ENCODE assay signal across 10 mouse cellular contexts in the genomic region with DNA sequence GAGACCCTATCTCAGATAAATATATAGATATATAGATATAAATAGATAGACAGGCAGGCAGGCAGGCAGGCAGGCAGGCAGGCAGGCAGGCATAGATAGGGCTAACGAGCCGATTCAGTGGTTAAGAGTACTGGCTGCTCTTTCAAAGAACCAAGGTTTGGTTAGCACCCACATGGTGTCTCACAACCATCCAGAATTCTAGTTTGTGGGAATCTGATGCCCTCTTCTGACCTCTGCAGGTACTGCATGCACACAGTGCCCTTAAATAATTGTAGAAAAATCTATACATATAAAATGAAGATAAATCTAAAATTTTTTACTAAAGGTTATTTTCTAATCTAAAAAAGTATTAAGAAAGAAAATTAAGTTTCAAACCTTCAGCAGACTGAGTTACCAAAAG. TPM values are rescaled to one million over a fixed set of nuclear protein-coding genes. Genes with fewer than 3 reads are reported as not detected.
DNase-seq lines count a peak whose midpoint lies in the region; ATAC-seq and TF ChIP-seq lines count a peak whose summit lies in the region.
"Had no signal": no experiment of that assay in that cellular context is flagged by ENCODE, and none has a peak within 500 bp of the region (broad histone marks: within the 10 kb centered on the region; RNA-seq: fewer than 3 reads in every experiment).

No protein-coding gene starts in this region.

- H3K27me3 ChIP-seq in forebrain, embryonic 14.5 days (replicated peaks; ENCODE audit: control insufficient read depth, insufficient read depth, low read length), result no peaks in the 10 kb centered on the region
- H3K27me3 ChIP-seq in forebrain, embryonic 13.5 days, result no peaks in the 10 kb centered on the region
- H3K27me3 ChIP-seq in lung, postnatal 0 days (replicated peaks; ENCODE audit: insufficient read depth, low read length), result no peaks in the 10 kb centered on the region
- H3K27me3 ChIP-seq: heart, embryonic 13.5 days; lung, embryonic 15.5 days had no signal

- no peak overlapping the region for H3K9ac ChIP-seq in forebrain, embryonic 14.5 days (ENCODE audit: low read length)
- no peak overlapping the region for H3K9ac ChIP-seq in forebrain, embryonic 13.5 days
- H3K9ac ChIP-seq in lung, postnatal 0 days (replicated peaks; ENCODE audit: low read depth), result no peak overlapping the region
- H3K9ac ChIP-seq: heart, embryonic 13.5 days; lung, embryonic 15.5 days had no signal

- no peaks in the 10 kb centered on the region for H3K4me1 ChIP-seq in forebrain, embryonic 14.5 days (ENCODE audit: control insufficient read depth, insufficient read depth, low read length)
- H3K4me1 ChIP-seq in forebrain, embryonic 13.5 days, result no peaks in the 10 kb centered on the region
- H3K4me1 ChIP-seq in lung, postnatal 0 days (ENCODE audit: insufficient read depth, low read depth, low read length), result no peaks in the 10 kb centered on the region
- H3K4me1 ChIP-seq: heart, embryonic 13.5 days; lung, embryonic 15.5 days had no signal

- TF ChIP-seq CTCF in lung, postnatal 0 days (IDR thresholded peaks at IDR 0.05), result peak; percentile 62

- H3K27ac ChIP-seq in forebrain, embryonic 14.5 days (ENCODE audit: low read depth, low read length), result no peak overlapping the region
- H3K27ac ChIP-seq in forebrain, embryonic 13.5 days, result no peak overlapping the region
- H3K27ac ChIP-seq in lung, postnatal 0 days (ENCODE audit: low read length), result no peak overlapping the region
- H3K27ac ChIP-seq: heart, embryonic 13.5 days; lung, embryonic 15.5 days had no signal

- H3K4me3 ChIP-seq in forebrain, embryonic 14.5 days (ENCODE audit: low read depth, low read length), result no peak overlapping the region
- no peak overlapping the region for H3K4me3 ChIP-seq in forebrain, embryonic 13.5 days
- H3K4me3 ChIP-seq in lung, postnatal 0 days (ENCODE audit: low read depth, low read length), result no peak overlapping the region
- H3K4me3 ChIP-seq: heart, embryonic 13.5 days; lung, embryonic 15.5 days had no signal

- H3K4me2 ChIP-seq in forebrain, embryonic 14.5 days (ENCODE audit: low read length), result no peak overlapping the region
- H3K4me2 ChIP-seq in forebrain, embryonic 13.5 days, result no peak overlapping the region
- H3K4me2 ChIP-seq in lung, postnatal 0 days (replicated peaks; ENCODE audit: low read depth, low read length), result no peak overlapping the region
- H3K4me2 ChIP-seq: heart, embryonic 13.5 days; lung, embryonic 15.5 days had no signal

- DNase-seq in forebrain, embryonic 14.5 days (ENCODE audit: low spot score), result peak; percentile 37
- DNase-seq in lung, postnatal 0 days (ENCODE audit: low spot score), result peak; percentile 15
- DNase-seq in lung, postnatal 14 days, result no peak
- peak; percentile 72 for DNase-seq in ZHBTc4 (ENCODE audit: low read depth, low spot score)
- peak; percentile 34 for DNase-seq in mesoderm, embryonic 11.5 days (ENCODE audit: low read depth, low spot score)
- no peak for DNase-seq in urinary bladder, postnatal 14 days (ENCODE audit: low spot score)
- no peak for DNase-seq in heart, adult 8-10 months (ENCODE audit: low spot score)

- 58% methylated on average over 2 of the region's 2 CpGs for WGBS in forebrain, embryonic 14.5 days
- 51% methylated on average over 2 of the region's 2 CpGs for WGBS in forebrain, embryonic 13.5 days
- 78% methylated on average over 2 of the region's 2 CpGs for WGBS in lung, postnatal 0 days

- ATAC-seq in forebrain, embryonic 14.5 days, result no peak
- no peak for ATAC-seq in forebrain, embryonic 13.5 days
- no peak for ATAC-seq in lung, postnatal 0 days

- H3K36me3 ChIP-seq in forebrain, embryonic 14.5 days (ENCODE audit: control insufficient read depth, insufficient read depth, low read length), result peaks cover 69% of the 10 kb centered on the region
- H3K36me3 ChIP-seq in forebrain, embryonic 13.5 days (ENCODE audit: poor library complexity, severe bottlenecking), result peaks cover 83% of the 10 kb centered on the region
- peaks cover 51% of the 10 kb centered on the region; the same call in 1 of the 2 replicates for H3K36me3 ChIP-seq in lung, postnatal 0 days (ENCODE audit: insufficient read depth, low read length)

- no peaks in the 10 kb centered on the region for H3K9me3 ChIP-seq in forebrain, embryonic 14.5 days (replicated peaks; ENCODE audit: control insufficient read depth, low read length)
- H3K9me3 ChIP-seq in forebrain, embryonic 13.5 days (replicated peaks), result no peaks in the 10 kb centered on the region
- H3K9me3 ChIP-seq in lung, postnatal 0 days (ENCODE audit: low read length), result no peaks in the 10 kb centered on the region
- H3K9me3 ChIP-seq: heart, embryonic 13.5 days; lung, embryonic 15.5 days had no signal

- TF ChIP-seq EP300 in lung, postnatal 0 days (IDR thresholded peaks at IDR 0.05), result no peak

RNA-seq across cellular contexts. Expression of gene Vps33a, which starts 45.7 kb away (rescaled TPM):
- 43.3 and 51.2 TPM in 2 replicates for polyA plus RNA-seq in forebrain, embryonic 14.5 days (2014; fragmentation: Nextera tagmentation; extraction: Ambion mirVana)
- polyA plus RNA-seq in forebrain, embryonic 13.5 days (2015; fragmentation: Nextera tagmentation; extraction: Ambion mirVana), result 32.8 and 38.1 TPM in 2 replicates
- polyA plus RNA-seq in lung, postnatal 0 days (2015; fragmentation: Nextera tagmentation; extraction: Ambion mirVana), result 18.9 and 19.4 TPM in 2 replicates
- total RNA-seq in heart, adult 8-10 months (2022), result 10 to 100 TPM; 25.5 to 37.2 (median 28.6) TPM

Comparison
In these comparisons a context has a peak if more than half of its experiments do, and no peak if none do; other contexts are left out.
1. DNase-seq: peak in forebrain, embryonic 14.5 days (single experiment), lung, postnatal 0 days (single experiment), ZHBTc4 (single experiment) and mesoderm, embryonic 11.5 days (single experiment); none in lung, postnatal 14 days (single experiment), urinary bladder, postnatal 14 days (single experiment) and heart, adult 8-10 months (single experiment).